Mouse (Mus musculus) neural tube, embryonic 13.5 days (tissue): Measurements from ENCODE around the gene Pgm2l1. TPM values are rescaled to one million over a fixed set of nuclear protein-coding genes. Genes with fewer than 3 reads are reported as not detected.
A peak's percentile ranks its signal among the peaks of the same experiment; 100 is the strongest.

Source experiments
- ATAC-seq: fragments of 200-750 bp; cut with Nextera tagmentation; 2 replicates; pipeline ENCODE4 v1.8.0; 2017; ENCODE audit warnings: low read depth, mild to moderate bottlenecking, moderate TSS enrichment, moderate library complexity
- H3K27ac ChIP-seq: fragments of 300-500 bp; sonication (generic); replicated peaks from 2 replicates; pipeline ENCODE4 v1.5.1; 2015; ENCODE audit warnings: moderate library complexity, mild to moderate bottlenecking, inconsistent platforms
- H3K27me3 ChIP-seq: fragments of 300-500 bp; sonication (generic); 2 replicates; pipeline ENCODE4 v1.6.1; 2015; ENCODE audit warnings: mild to moderate bottlenecking, inconsistent platforms
- H3K36me3 ChIP-seq: fragments of 300-500 bp; sonication (generic); 2 replicates; pipeline ENCODE4 v1.6.1; 2015; ENCODE audit warnings: mild to moderate bottlenecking, inconsistent platforms
- H3K4me1 ChIP-seq: fragments of 300-500 bp; sonication (generic); replicated peaks from 2 replicates; pipeline ENCODE4 v1.6.1; 2015; ENCODE audit warnings: inconsistent platforms
- H3K4me2 ChIP-seq: fragments of 300-500 bp; sonication (generic); 2 replicates; pipeline ENCODE4 v1.6.1; 2015; ENCODE audit warnings: inconsistent platforms, mild to moderate bottlenecking, moderate library complexity
- H3K4me3 ChIP-seq: fragments of 300-500 bp; sonication (generic); 2 replicates; pipeline ENCODE4 v1.5.1; 2015; ENCODE audit warnings: mild to moderate bottlenecking, inconsistent platforms
- H3K9ac ChIP-seq: fragments of 300-500 bp; sonication (generic); 2 replicates; pipeline ENCODE4 v1.6.1; 2015; ENCODE audit warnings: moderate library complexity, mild to moderate bottlenecking, inconsistent platforms
- H3K9me3 ChIP-seq: fragments of 300-500 bp; sonication (generic); 2 replicates; pipeline ENCODE4 v1.6.1; 2016; ENCODE audit warnings: inconsistent platforms
- WGBS: fragments of 180-500 bp; shearing (Covaris S2); methylation state at CpG from one replicate; pipeline ENCODE4 v1.1.7; 2015; 5-methylcytosine and 5-hydroxymethylcytosine counted together
- polyA plus RNA-seq: library from polyadenylated mRNA; unstranded; fragments of >200 nt; fragmentation: Nextera tagmentation; extraction: Ambion mirVana; gene quantifications from 2 replicates; pipeline ENCODE4 v1.2.1, GENCODE M21; 2015

Gene Pgm2l1
- polyA plus RNA-seq, 1 experiment from 2014 or later = 20.5 TPM

GRCm38 (mm10) chr7:100203616-100204015, 23.6 kb upstream of the Pgm2l1 start:
- H3K4me3 ChIP-seq = no peak overlapping the region
- no peaks in the 10 kb centered on the region for H3K27me3 ChIP-seq
- no peak overlapping the region for H3K9ac ChIP-seq
- 65% methylated on average over 3 of the region's 3 CpGs for WGBS
- H3K36me3 ChIP-seq = no peaks in the 10 kb centered on the region
- no peak overlapping the region for H3K27ac ChIP-seq
- ATAC-seq = no peak
- H3K9me3 ChIP-seq = no peaks in the 10 kb centered on the region
- H3K4me1 ChIP-seq = no peaks in the 10 kb centered on the region
- H3K4me2 ChIP-seq = no peak overlapping the region

GRCm38 (mm10) chr7:100204871-100205270, 22.3 kb upstream of the Pgm2l1 start:
- ATAC-seq = no peak
- H3K4me2 ChIP-seq = no peak overlapping the region
- no peak overlapping the region for H3K27ac ChIP-seq
- H3K4me1 ChIP-seq = no peaks in the 10 kb centered on the region
- WGBS = 70% methylated on average over 6 of the region's 6 CpGs
- H3K36me3 ChIP-seq = no peaks in the 10 kb centered on the region
- no peak overlapping the region for H3K9ac ChIP-seq
- no peak overlapping the region for H3K4me3 ChIP-seq
- H3K9me3 ChIP-seq = no peaks in the 10 kb centered on the region
- H3K27me3 ChIP-seq = no peaks in the 10 kb centered on the region

GRCm38 (mm10) chr7:100206144-100206543, 21.1 kb upstream of the Pgm2l1 start:
- ATAC-seq = no peak
- H3K27ac ChIP-seq = no peak overlapping the region
- no peaks in the 10 kb centered on the region for H3K27me3 ChIP-seq
- H3K9me3 ChIP-seq = no peaks in the 10 kb centered on the region
- no peak overlapping the region for H3K9ac ChIP-seq
- H3K4me1 ChIP-seq = no peaks in the 10 kb centered on the region
- H3K36me3 ChIP-seq = no peaks in the 10 kb centered on the region
- no peak overlapping the region for H3K4me3 ChIP-seq
- WGBS = 89% methylated on average over 2 of the region's 2 CpGs
- no peak overlapping the region for H3K4me2 ChIP-seq

GRCm38 (mm10) chr7:100207886-100208285, 19.3 kb upstream of the Pgm2l1 start:
- no peaks in the 10 kb centered on the region for H3K27me3 ChIP-seq
- H3K9ac ChIP-seq = no peak overlapping the region
- H3K27ac ChIP-seq = no peak overlapping the region
- no peak overlapping the region for H3K4me3 ChIP-seq
- no peaks in the 10 kb centered on the region for H3K4me1 ChIP-seq
- H3K9me3 ChIP-seq = no peaks in the 10 kb centered on the region
- no peak overlapping the region for H3K4me2 ChIP-seq
- no peak for ATAC-seq
- H3K36me3 ChIP-seq = no peaks in the 10 kb centered on the region

GRCm38 (mm10) chr7:100214310-100214709, 12.9 kb upstream of the Pgm2l1 start:
- Histone ChIP-seq H3K4me3 (no peak overlapping the region), H3K9me3 (no peaks in the 10 kb centered on the region), H3K36me3 (no peaks in the 10 kb centered on the region), H3K27me3 (no peaks in the 10 kb centered on the region), H3K9ac (no peak overlapping the region), H3K27ac (no peak overlapping the region), H3K4me2 (no peak overlapping the region), H3K4me1 (peaks cover 21% of the 10 kb centered on the region)
- WGBS = 74% methylated on average over 4 of the region's 4 CpGs
- no peak for ATAC-seq

GRCm38 (mm10) chr7:100215116-100215732, 12.0 kb upstream of the Pgm2l1 start:
- no peaks in the 10 kb centered on the region for H3K27me3 ChIP-seq
- no peak overlapping the region for H3K4me3 ChIP-seq
- H3K9ac ChIP-seq = no peak overlapping the region
- 32% methylated on average over 6 of the region's 6 CpGs for WGBS
- H3K27ac ChIP-seq = no peak overlapping the region
- H3K9me3 ChIP-seq = no peaks in the 10 kb centered on the region
- H3K4me2 ChIP-seq = no peak overlapping the region
- no peak for ATAC-seq
- H3K4me1 ChIP-seq = peaks cover 21% of the 10 kb centered on the region
- H3K36me3 ChIP-seq = no peaks in the 10 kb centered on the region

GRCm38 (mm10) chr7:100215976-100216375, 11.2 kb upstream of the Pgm2l1 start:
- no peaks in the 10 kb centered on the region for H3K36me3 ChIP-seq
- ATAC-seq = no peak
- H3K4me3 ChIP-seq = no peak overlapping the region
- 0 out of 2 replicates have a peak overlapping the region, but pooled peaks have one; percentile 14 for H3K27ac ChIP-seq
- H3K4me2 ChIP-seq = peak overlapping the region; percentile 46
- no peaks in the 10 kb centered on the region for H3K9me3 ChIP-seq
- peak overlapping the region; percentile 14; the same call in 1 of the 2 replicates for H3K9ac ChIP-seq
- no peaks in the 10 kb centered on the region for H3K27me3 ChIP-seq
- WGBS = 10% methylated on average over 10 of the region's 10 CpGs
- peaks cover 21% of the 10 kb centered on the region for H3K4me1 ChIP-seq

- H3K27ac ChIP-seq = no peak overlapping the region
- 68% methylated on average over 9 of the region's 9 CpGs for WGBS
Measured at GRCm38 (mm10) chr7:100216601-100217565, 10.3 kb upstream of the Pgm2l1 start.

GRCm38 (mm10) chr7:100227896-100228525, 817 bp downstream of the Pgm2l1 start:
- no peaks in the 10 kb centered on the region for H3K9me3 ChIP-seq
- ATAC-seq = peak; percentile 72
- H3K27ac ChIP-seq = peak overlapping the region; percentile 95
- peak overlapping the region; percentile 92 for H3K9ac ChIP-seq
- peak overlapping the region; percentile 76 for H3K4me3 ChIP-seq
- H3K4me1 ChIP-seq = peaks cover 26% of the 10 kb centered on the region
- under 1% methylated on average over 22 of the region's 23 CpGs for WGBS
- peak overlapping the region; percentile 82 for H3K4me2 ChIP-seq
- H3K27me3 ChIP-seq = no peaks in the 10 kb centered on the region
- no peaks in the 10 kb centered on the region for H3K36me3 ChIP-seq

More at GRCm38 (mm10) chr7:100216601-100217565, 10.3 kb upstream of the Pgm2l1 start:
- peaks cover 21% of the 10 kb centered on the region for H3K4me1 ChIP-seq
- H3K27me3 ChIP-seq = no peaks in the 10 kb centered on the region
- H3K9ac ChIP-seq = no peak overlapping the region
- no peak overlapping the region for H3K4me3 ChIP-seq
- no peaks in the 10 kb centered on the region for H3K9me3 ChIP-seq
- H3K36me3 ChIP-seq = no peaks in the 10 kb centered on the region
- peak; percentile 40; the same call in 1 of the 2 replicates for ATAC-seq
- H3K4me2 ChIP-seq = no peak overlapping the region

- no peaks in the 10 kb centered on the region for H3K27me3 ChIP-seq
- peak overlapping the region; percentile 76 for H3K4me3 ChIP-seq
- no peak overlapping the region for H3K27ac ChIP-seq
- H3K9ac ChIP-seq = peak overlapping the region; percentile 92
- WGBS = 68% methylated on average over 3 of the region's 3 CpGs
- H3K9me3 ChIP-seq = no peaks in the 10 kb centered on the region
- no peak for ATAC-seq
- no peaks in the 10 kb centered on the region for H3K36me3 ChIP-seq
- peaks cover 27% of the 10 kb centered on the region for H3K4me1 ChIP-seq
- peak overlapping the region; percentile 82 for H3K4me2 ChIP-seq
Measured at GRCm38 (mm10) chr7:100228957-100229356, 1.8 kb downstream of the Pgm2l1 start.

- peak overlapping the region; percentile 18; the same call in 1 of the 2 replicates for H3K4me2 ChIP-seq
- no peak overlapping the region for H3K4me3 ChIP-seq
- H3K9me3 ChIP-seq = no peaks in the 10 kb centered on the region
- H3K4me1 ChIP-seq = peaks cover 33% of the 10 kb centered on the region
- no peak for ATAC-seq
- H3K9ac ChIP-seq = no peak overlapping the region
- no peak overlapping the region for H3K27ac ChIP-seq
- H3K27me3 ChIP-seq = no peaks in the 10 kb centered on the region
- no peaks in the 10 kb centered on the region for H3K36me3 ChIP-seq
- 95% methylated on average over 1 of the region's 1 CpGs for WGBS
Measured at GRCm38 (mm10) chr7:100230646-100231045, 3.5 kb downstream of the Pgm2l1 start.

- H3K9ac ChIP-seq = no peak overlapping the region
- 30% methylated on average over 1 of the region's 1 CpGs for WGBS
- no peak for ATAC-seq
- no peak overlapping the region for H3K4me2 ChIP-seq
- H3K4me3 ChIP-seq = no peak overlapping the region
- H3K27ac ChIP-seq = no peak overlapping the region
- H3K27me3 ChIP-seq = no peaks in the 10 kb centered on the region
- no peaks in the 10 kb centered on the region for H3K9me3 ChIP-seq
- peaks cover 33% of the 10 kb centered on the region for H3K4me1 ChIP-seq
- no peaks in the 10 kb centered on the region for H3K36me3 ChIP-seq
Measured at GRCm38 (mm10) chr7:100231661-100232060, 4.5 kb downstream of the Pgm2l1 start.
